Mouse (Mus musculus) cerebellum, postnatal 36 days (tissue): ENCODE results near the gene Cers1.
A peak's percentile ranks its signal among the peaks of the same experiment; 100 is the strongest.

ENCODE experiments used
- DNase-seq, 2 experiments: peaks; one replicate each; pipeline ENCODE4 v3.0.0; 2021 to 2022; ENCODE audit warnings: mixed read lengths in 2 of 2

Gene Cers1

GRCm38 (mm10) chr8:70352657-70353151 lies 37.1 kb downstream of the Cers1 start:
- DNase-seq: no peak

- DNase-seq: peak; percentile 100
These were observed 37.7 kb downstream of the Cers1 start, which contains the start of gene Upf1 for GRCm38 (mm10) chr8:70353194-70353817. TSS of gene Upf1 (minus strand) at chr8:70353278.

- DNase-seq: no peak
These were observed 38.4 kb downstream of the Cers1 start for GRCm38 (mm10) chr8:70354004-70354403.

- no peak for DNase-seq
These were observed 40.5 kb downstream of the Cers1 start for GRCm38 (mm10) chr8:70356111-70356510.

GRCm38 (mm10) chr8:70359411-70359810 lies 43.8 kb downstream of the Cers1 start:
- DNase-seq: no peak

GRCm38 (mm10) chr8:70360769-70361168 lies 45.2 kb downstream of the Cers1 start:
- DNase-seq: no peak

GRCm38 (mm10) chr8:70361484-70362032 lies 46.0 kb downstream of the Cers1 start:
- no peak for DNase-seq

GRCm38 (mm10) chr8:70364066-70364465 lies 48.5 kb downstream of the Cers1 start:
- no peak for DNase-seq

GRCm38 (mm10) chr8:70366588-70366987 lies 51.0 kb downstream of the Cers1 start:
- DNase-seq: no peak

GRCm38 (mm10) chr8:70370476-70370875 lies 54.9 kb downstream of the Cers1 start:
- DNase-seq: no peak

GRCm38 (mm10) chr8:70371951-70372350 lies 56.4 kb downstream of the Cers1 start:
- DNase-seq: no peak

GRCm38 (mm10) chr8:70373397-70374317 lies 58.1 kb downstream of the Cers1 start, which contains the start of gene Comp:
TSS of gene Comp (plus strand) at chr8:70373558.
- DNase-seq: peak; percentile 24 to 45

- peak; percentile 77 to 88 for DNase-seq
These were observed 58.8 kb downstream of the Cers1 start for GRCm38 (mm10) chr8:70374318-70374927.

- peak; percentile 9 to 17 for DNase-seq
These were observed 59.8 kb downstream of the Cers1 start for GRCm38 (mm10) chr8:70375212-70375859.

GRCm38 (mm10) chr8:70376275-70376741 lies 60.7 kb downstream of the Cers1 start:
- peak in 1 of 2 experiments; percentile 22 for DNase-seq

GRCm38 (mm10) chr8:70377049-70377448 lies 61.5 kb downstream of the Cers1 start:
- DNase-seq: peak in 1 of 2 experiments; percentile 17

GRCm38 (mm10) chr8:70380069-70380468 lies 64.5 kb downstream of the Cers1 start:
- peak in 1 of 2 experiments; percentile 67 for DNase-seq
